Mouse (Mus musculus) lung, embryonic 15.5 days (tissue): ENCODE measurements around the gene Nfyc. TPM values are rescaled to one million over a fixed set of nuclear protein-coding genes. Genes with fewer than 3 reads are reported as not detected.

Experiments used
- ATAC-seq: fragments of 200-750 bp; cut with Nextera tagmentation; 2 replicates; pipeline ENCODE4 v1.8.0; 2017; ENCODE audit warnings: moderate number of reproducible peaks, borderline replicate concordance; ENCODE audit not compliant: low FRiP score, low TSS enrichment; ENCODE audit errors: extremely low read depth
- H3K27ac ChIP-seq: fragments of 300-500 bp; sonication (generic); 2 replicates; pipeline ENCODE4 v1.5.1; 2015; ENCODE audit warnings: moderate library complexity, mild to moderate bottlenecking, inconsistent platforms
- H3K27me3 ChIP-seq: fragments of 300-500 bp; sonication (generic); 2 replicates; pipeline ENCODE4 v1.6.1; 2015; ENCODE audit warnings: inconsistent platforms
- H3K36me3 ChIP-seq: fragments of 300-500 bp; sonication (generic); 2 replicates; pipeline ENCODE4 v1.6.1; 2015; ENCODE audit warnings: inconsistent platforms
- H3K4me1 ChIP-seq: fragments of 300-500 bp; sonication (generic); 2 replicates; pipeline ENCODE4 v1.6.1; 2015; ENCODE audit warnings: inconsistent platforms
- H3K4me2 ChIP-seq: fragments of 300-500 bp; sonication (generic); 2 replicates; pipeline ENCODE4 v1.6.1; 2015; ENCODE audit warnings: inconsistent platforms, mild to moderate bottlenecking, moderate library complexity
- H3K4me3 ChIP-seq: fragments of 300-500 bp; sonication (generic); 2 replicates; pipeline ENCODE4 v1.5.1; 2015; ENCODE audit warnings: mild to moderate bottlenecking, inconsistent platforms
- H3K9ac ChIP-seq: fragments of 300-500 bp; sonication (generic); 2 replicates; pipeline ENCODE4 v1.6.1; 2015; ENCODE audit warnings: inconsistent platforms
- H3K9me3 ChIP-seq: fragments of 300-500 bp; sonication (generic); 2 replicates; pipeline ENCODE4 v1.6.1; 2016; ENCODE audit warnings: inconsistent platforms
- WGBS: fragments of 180-500 bp; shearing (Covaris S2); methylation state at CpG from one replicate; pipeline ENCODE4 v1.1.7; 2015; 5-methylcytosine and 5-hydroxymethylcytosine counted together
- polyA plus RNA-seq: library from polyadenylated mRNA; unstranded; fragments of >200 nt; fragmentation: Nextera tagmentation; extraction: Ambion mirVana; gene quantifications from 2 replicates; pipeline ENCODE4 v1.2.1, GENCODE M21; 2015

Gene Nfyc
- polyA plus RNA-seq, result 93.7 and 99.5 TPM in 2 replicates

GRCm38 (mm10) chr4:120831472-120831871 lies at the start of gene Nfyc:
Gene Nfyc, minus strand, starts transcription at chr4:120831572.
- Histone ChIP-seq H3K27me3 (no peaks in the 10 kb centered on the region), H3K36me3 (no peaks in the 10 kb centered on the region), H3K4me2 (no peak within 1 kb of the TSS), H3K9me3 (no peaks in the 10 kb centered on the region), H3K4me3 (no peak within 1 kb of the TSS), H3K27ac (no peak within 1 kb of the TSS), H3K9ac (no peak within 1 kb of the TSS), H3K4me1 (no peaks in the 10 kb centered on the region)
- WGBS, result 87% methylated on average over 4 of the region's 4 CpGs
- ATAC-seq, result no peak

GRCm38 (mm10) chr4:120880731-120881432 lies 49.5 kb upstream of the Nfyc start:
- Histone ChIP-seq H3K4me1 (peaks cover 11% of the 10 kb centered on the region), H3K27me3 (no peaks in the 10 kb centered on the region), H3K9ac (no peak overlapping the region), H3K4me2 (no peak overlapping the region), H3K27ac (no peak overlapping the region), H3K9me3 (no peaks in the 10 kb centered on the region), H3K4me3 (no peak overlapping the region), H3K36me3 (no peaks in the 10 kb centered on the region)
- ATAC-seq, result no peak
- WGBS, result 39% methylated on average over 6 of the region's 6 CpGs

GRCm38 (mm10) chr4:120879386-120879785 lies 48.0 kb upstream of the Nfyc start:
- Histone ChIP-seq H3K9me3 (no peaks in the 10 kb centered on the region), H3K9ac (no peak overlapping the region), H3K27ac (no peak overlapping the region), H3K27me3 (no peaks in the 10 kb centered on the region), H3K4me2 (no peak overlapping the region), H3K4me3 (no peak overlapping the region), H3K4me1 (no peaks in the 10 kb centered on the region), H3K36me3 (no peaks in the 10 kb centered on the region)
- ATAC-seq, result no peak
- WGBS, result 23% methylated on average over 4 of the region's 4 CpGs

GRCm38 (mm10) chr4:120878728-120879127 lies 47.4 kb upstream of the Nfyc start:
- ATAC-seq, result no peak
- H3K4me3 ChIP-seq, result no peak overlapping the region
- no peaks in the 10 kb centered on the region for H3K27me3 ChIP-seq
- H3K4me2 ChIP-seq, result no peak overlapping the region
- H3K27ac ChIP-seq, result no peak overlapping the region
- H3K9ac ChIP-seq, result no peak overlapping the region
- WGBS, result 43% methylated on average over 3 of the region's 3 CpGs
- no peaks in the 10 kb centered on the region for H3K4me1 ChIP-seq
- H3K36me3 ChIP-seq, result no peaks in the 10 kb centered on the region
- no peaks in the 10 kb centered on the region for H3K9me3 ChIP-seq

GRCm38 (mm10) chr4:120875961-120876360 lies 44.6 kb upstream of the Nfyc start:
- Histone ChIP-seq H3K4me2 (no peak overlapping the region), H3K9me3 (no peaks in the 10 kb centered on the region), H3K27me3 (no peaks in the 10 kb centered on the region), H3K4me1 (no peaks in the 10 kb centered on the region), H3K9ac (no peak overlapping the region), H3K27ac (no peak overlapping the region), H3K36me3 (no peaks in the 10 kb centered on the region), H3K4me3 (no peak overlapping the region)
- 51% methylated on average over 3 of the region's 3 CpGs for WGBS
- no peak for ATAC-seq

GRCm38 (mm10) chr4:120870262-120870748 lies 38.9 kb upstream of the Nfyc start:
- no peak for ATAC-seq
- H3K4me3 ChIP-seq, result no peak overlapping the region
- 55% methylated on average over 7 of the region's 7 CpGs for WGBS

GRCm38 (mm10) chr4:120868988-120869387 lies 37.6 kb upstream of the Nfyc start:
- Histone ChIP-seq H3K9me3 (no peaks in the 10 kb centered on the region), H3K27me3 (no peaks in the 10 kb centered on the region), H3K36me3 (no peaks in the 10 kb centered on the region), H3K4me2 (no peak overlapping the region), H3K4me3 (no peak overlapping the region), H3K4me1 (no peaks in the 10 kb centered on the region), H3K27ac (no peak overlapping the region), H3K9ac (no peak overlapping the region)
- 67% methylated on average over 3 of the region's 3 CpGs for WGBS
- ATAC-seq, result no peak

More at GRCm38 (mm10) chr4:120870262-120870748, 38.9 kb upstream of the Nfyc start:
- Histone ChIP-seq H3K27me3 (no peaks in the 10 kb centered on the region), H3K4me1 (no peaks in the 10 kb centered on the region), H3K27ac (no peak overlapping the region), H3K9me3 (no peaks in the 10 kb centered on the region), H3K36me3 (no peaks in the 10 kb centered on the region), H3K9ac (no peak overlapping the region), H3K4me2 (no peak overlapping the region)

- Histone ChIP-seq H3K4me2 (no peak overlapping the region), H3K4me3 (no peak overlapping the region), H3K36me3 (no peaks in the 10 kb centered on the region), H3K27me3 (no peaks in the 10 kb centered on the region), H3K9ac (no peak overlapping the region), H3K4me1 (no peaks in the 10 kb centered on the region), H3K9me3 (no peaks in the 10 kb centered on the region), H3K27ac (no peak overlapping the region)
- no peak for ATAC-seq
- WGBS, result 70% methylated on average over 5 of the region's 5 CpGs
Observed at GRCm38 (mm10) chr4:120868246-120868645, 36.9 kb upstream of the Nfyc start.

GRCm38 (mm10) chr4:120866211-120866610 lies 34.8 kb upstream of the Nfyc start:
- Histone ChIP-seq H3K9ac (no peak overlapping the region), H3K27me3 (no peaks in the 10 kb centered on the region), H3K36me3 (no peaks in the 10 kb centered on the region), H3K27ac (no peak overlapping the region), H3K4me3 (no peak overlapping the region), H3K4me1 (no peaks in the 10 kb centered on the region), H3K9me3 (no peaks in the 10 kb centered on the region), H3K4me2 (no peak overlapping the region)
- WGBS, result 1% methylated on average over 6 of the region's 6 CpGs
- 0 out of 2 replicates have a peak, but pooled peaks have one; percentile 63 for ATAC-seq

GRCm38 (mm10) chr4:120859865-120860264 lies 28.5 kb upstream of the Nfyc start:
- H3K27me3 ChIP-seq, result peaks cover 43% of the 10 kb centered on the region
- no peaks in the 10 kb centered on the region for H3K9me3 ChIP-seq
- no peak overlapping the region for H3K9ac ChIP-seq
- WGBS, result 51% methylated on average over 7 of the region's 7 CpGs
- ATAC-seq, result no peak
- H3K27ac ChIP-seq, result no peak overlapping the region
- H3K4me1 ChIP-seq, result no peaks in the 10 kb centered on the region; the same call in 1 of the 2 replicates
- H3K36me3 ChIP-seq, result no peaks in the 10 kb centered on the region
- H3K4me2 ChIP-seq, result no peak overlapping the region
- no peak overlapping the region for H3K4me3 ChIP-seq

- ATAC-seq, result no peak
- 48% methylated on average over 5 of the region's 5 CpGs for WGBS
- no peaks in the 10 kb centered on the region; the same call in 1 of the 2 replicates for H3K4me1 ChIP-seq
- no peak overlapping the region for H3K27ac ChIP-seq
- H3K36me3 ChIP-seq, result no peaks in the 10 kb centered on the region
- no peaks in the 10 kb centered on the region for H3K9me3 ChIP-seq
- H3K4me2 ChIP-seq, result no peak overlapping the region
- peaks cover 67% of the 10 kb centered on the region for H3K27me3 ChIP-seq
- no peak overlapping the region for H3K9ac ChIP-seq
- no peak overlapping the region for H3K4me3 ChIP-seq
Observed at GRCm38 (mm10) chr4:120856376-120856775, 25.0 kb upstream of the Nfyc start.

GRCm38 (mm10) chr4:120855360-120856060 lies 24.1 kb upstream of the Nfyc start:
- no peaks in the 10 kb centered on the region; the same call in 1 of the 2 replicates for H3K4me1 ChIP-seq
- no peak for ATAC-seq
- peak overlapping the region; percentile 52 for H3K4me3 ChIP-seq
- WGBS, result 21% methylated on average over 7 of the region's 7 CpGs
- H3K36me3 ChIP-seq, result no peaks in the 10 kb centered on the region
- no peaks in the 10 kb centered on the region for H3K9me3 ChIP-seq
- peak overlapping the region; percentile 86 for H3K4me2 ChIP-seq
- H3K27me3 ChIP-seq, result peaks cover 70% of the 10 kb centered on the region
- H3K27ac ChIP-seq, result no peak overlapping the region
- no peak overlapping the region for H3K9ac ChIP-seq
